Mouse (Mus musculus) CH12.LX (cell line): ENCODE measurements around the gene Rpl6.
A peak's percentile ranks its signal among the peaks of the same experiment; 100 is the strongest.

Experiments
- CTCF ChIP-seq, 2 experiments: IDR thresholded peaks in 1 of 2; conservative IDR thresholded peaks in 1 of 2; 2 replicates each; pipeline ENCODE4 v1.5.1; 2011 to 2012; ENCODE audit warnings: low read depth in 2 of 2, low read length in 2 of 2, improper control_type of control experiment in 1 of 2, inconsistent platforms in 1 of 2, mild to moderate bottlenecking in 1 of 2, moderate library complexity in 1 of 2
- POLR2A ChIP-seq: IDR thresholded peaks from 2 replicates; pipeline ENCODE4 v1.6.1; 2011; ENCODE audit warnings: low read depth, mild to moderate bottlenecking, improper control_type of control experiment, low read length

DNA sequence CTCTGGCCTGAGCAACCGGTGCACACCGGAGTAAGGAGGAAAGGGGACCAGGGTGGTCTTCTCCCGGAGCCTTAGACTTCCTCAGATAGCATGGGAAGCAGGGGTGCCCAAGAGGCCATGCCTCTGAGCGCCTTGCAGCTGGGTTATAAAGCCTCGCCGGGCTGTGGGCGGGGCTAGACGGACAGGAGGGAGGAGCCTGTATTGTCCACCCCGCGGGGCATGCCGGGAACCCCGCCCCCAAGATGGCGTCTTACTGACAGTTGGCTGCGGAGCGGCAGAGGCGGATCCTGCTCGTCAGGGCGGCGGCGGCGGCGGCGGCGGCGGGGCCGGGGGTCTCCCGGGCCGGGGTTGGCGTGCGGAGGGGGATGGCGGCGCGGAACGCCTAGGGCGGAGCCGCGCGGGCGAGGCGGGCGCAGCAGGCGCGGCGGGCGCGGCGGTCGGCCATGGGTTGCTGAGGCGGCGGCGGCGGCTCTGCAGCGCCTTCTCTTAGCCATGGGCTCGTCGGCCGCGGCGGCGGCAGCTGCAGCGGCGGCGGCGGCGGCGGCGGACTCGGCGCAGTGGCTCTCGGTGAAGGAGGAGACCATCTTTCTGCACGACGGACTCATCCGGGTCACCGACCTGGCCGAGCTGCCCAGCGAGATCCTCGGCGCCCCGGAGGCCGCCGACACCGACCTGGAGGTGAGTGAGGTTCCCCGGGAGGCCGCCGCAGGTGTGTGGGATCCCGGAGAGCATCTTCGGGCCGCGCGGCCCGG lies 15.9 kb downstream of the Rpl6 start, which contains the start of gene Hectd4:
- TF ChIP-seq CTCF (conservative IDR thresholded peaks at IDR 0.05 in 1 of 2, IDR thresholded peaks at IDR 0.05 in 1 of 2; ENCODE audit: low read depth in 2 of 2, low read length in 2 of 2) (no peak), POLR2A (peak; percentile 90)
